In genomic region chr11:16537379-16537778, GRCm38 (mm10) we compare ENCODE assay signal across 25 mouse cellular contexts.
"Had no signal": no experiment of that assay in that cellular context is flagged by ENCODE, and none has a peak within 500 bp of the region (broad histone marks: within the 10 kb centered on the region; RNA-seq: fewer than 3 reads in every experiment).

No protein-coding gene starts in this region.

- H3K27ac ChIP-seq: embryonic facial prominence, embryonic 10.5 days; embryonic facial prominence, embryonic 12.5 days; embryonic facial prominence, embryonic 13.5 days; embryonic facial prominence, embryonic 15.5 days; forebrain, embryonic 10.5 days; forebrain, embryonic 12.5 days; forebrain, embryonic 13.5 days; forebrain, embryonic 15.5 days; heart, adult 2 months; heart, embryonic 10.5 days had no signal

- H3K4me3 ChIP-seq: embryonic facial prominence, embryonic 10.5 days; embryonic facial prominence, embryonic 12.5 days; embryonic facial prominence, embryonic 13.5 days; embryonic facial prominence, embryonic 15.5 days; erythroblast, embryonic 14.5 days; forebrain, embryonic 10.5 days; forebrain, embryonic 12.5 days; forebrain, embryonic 13.5 days; forebrain, embryonic 15.5 days; heart, adult 2 months; heart, embryonic 10.5 days had no signal

- H3K36me3 ChIP-seq: embryonic facial prominence, embryonic 10.5 days; embryonic facial prominence, embryonic 12.5 days; embryonic facial prominence, embryonic 13.5 days; embryonic facial prominence, embryonic 15.5 days; forebrain, embryonic 10.5 days; forebrain, embryonic 12.5 days; forebrain, embryonic 15.5 days; heart, embryonic 10.5 days had no signal

- H3K4me2 ChIP-seq: embryonic facial prominence, embryonic 12.5 days; embryonic facial prominence, embryonic 13.5 days; embryonic facial prominence, embryonic 15.5 days; forebrain, embryonic 12.5 days; forebrain, embryonic 13.5 days; forebrain, embryonic 15.5 days had no signal

- H3K9me3 ChIP-seq: embryonic facial prominence, embryonic 10.5 days; embryonic facial prominence, embryonic 12.5 days; embryonic facial prominence, embryonic 13.5 days; embryonic facial prominence, embryonic 15.5 days; forebrain, embryonic 10.5 days; forebrain, embryonic 12.5 days; forebrain, embryonic 13.5 days; forebrain, embryonic 15.5 days; heart, embryonic 10.5 days had no signal

- H3K9ac ChIP-seq: embryonic facial prominence, embryonic 12.5 days; embryonic facial prominence, embryonic 13.5 days; embryonic facial prominence, embryonic 15.5 days; forebrain, embryonic 12.5 days; forebrain, embryonic 13.5 days; forebrain, embryonic 15.5 days; forebrain, postnatal 0 days had no signal

- H3K27me3 ChIP-seq: embryonic facial prominence, embryonic 12.5 days; embryonic facial prominence, embryonic 13.5 days; embryonic facial prominence, embryonic 15.5 days; forebrain, embryonic 12.5 days; forebrain, embryonic 13.5 days; forebrain, embryonic 15.5 days had no signal

- DNase-seq: cerebellum, adult 9-10 months; cerebellum, adult 9-11 months; cerebellum, postnatal 10 days; cerebellum, postnatal 14 days; cerebellum, postnatal 25 days; cerebellum, postnatal 36 days; embryo, embryonic 11 days; forebrain, postnatal 0 days; gastrocnemius, postnatal 10 days; gastrocnemius, postnatal 14 days; gastrocnemius, postnatal 25 days; gastrocnemius, postnatal 36 days; heart, adult 11 months; heart, adult 18-20 months; heart, adult 2 months had no signal

- H3K4me1 ChIP-seq: embryonic facial prominence, embryonic 10.5 days; embryonic facial prominence, embryonic 12.5 days; embryonic facial prominence, embryonic 13.5 days; embryonic facial prominence, embryonic 15.5 days; forebrain, embryonic 10.5 days; forebrain, embryonic 12.5 days; heart, embryonic 10.5 days had no signal
